Mouse (Mus musculus) olfactory bulb, adult 2 months (tissue): ENCODE data around the gene Gm6169.

Experiments used
- CTCF ChIP-seq: fragments of 200-500 bp; IDR thresholded peaks from 2 replicates; pipeline ENCODE4 v1.5.1; 2012; ENCODE audit warnings: low read depth, mild to moderate bottlenecking, low read length, moderate library complexity; ENCODE audit not compliant: insufficient read depth
- POLR2A ChIP-seq: fragments of 200-500 bp; IDR thresholded peaks from 2 replicates; pipeline ENCODE4 v1.6.1; 2012; ENCODE audit warnings: mild to moderate bottlenecking, low read depth, low read length, moderate library complexity; ENCODE audit not compliant: insufficient read depth

GRCm38 (mm10) chr13:97053844-97054243 is 45.2 kb downstream of the Gm6169 start:
- TF ChIP-seq CTCF = no peak
- TF ChIP-seq POLR2A = no peak
